Mouse (Mus musculus) hindbrain, embryonic 16.5 days (tissue): ENCODE data around the gene Atp6v1f. TPM values are rescaled to one million over a fixed set of nuclear protein-coding genes. Genes with fewer than 3 reads are reported as not detected.

ENCODE experiments used
- ATAC-seq: fragments of 200-750 bp; cut with Nextera tagmentation; 2 replicates; pipeline ENCODE4 v1.8.0; 2017; ENCODE audit warnings: moderate TSS enrichment, moderate library complexity
- H3K27ac ChIP-seq: fragments of 300-500 bp; sonication (generic); 2 replicates; pipeline ENCODE4 v1.5.1; 2014; ENCODE audit warnings: low read depth, mild to moderate bottlenecking, control low read depth, low read length, moderate library complexity
- H3K27me3 ChIP-seq: fragments of 300-500 bp; sonication (generic); replicated peaks from 2 replicates; pipeline ENCODE4 v1.6.1; 2014; ENCODE audit warnings: low read length; ENCODE audit not compliant: control insufficient read depth, insufficient read depth
- H3K36me3 ChIP-seq: fragments of 300-500 bp; sonication (generic); 2 replicates; pipeline ENCODE4 v1.6.1; 2014; ENCODE audit warnings: mild to moderate bottlenecking, low read length, moderate library complexity, mixed read lengths; ENCODE audit not compliant: control insufficient read depth, insufficient read depth
- H3K4me1 ChIP-seq: fragments of 300-500 bp; sonication (generic); 2 replicates; pipeline ENCODE4 v1.6.1; 2014; ENCODE audit warnings: low read depth, low read length; ENCODE audit not compliant: control insufficient read depth, insufficient read depth
- H3K4me2 ChIP-seq: fragments of 300-500 bp; sonication (generic); 2 replicates; pipeline ENCODE4 v1.6.1; 2014; ENCODE audit warnings: mild to moderate bottlenecking, low read length, control low read depth, moderate library complexity
- H3K4me3 ChIP-seq: fragments of 300-500 bp; sonication (generic); 2 replicates; pipeline ENCODE4 v1.5.1; 2014; ENCODE audit warnings: mild to moderate bottlenecking, low read length, control low read depth, moderate library complexity
- H3K9ac ChIP-seq: fragments of 300-500 bp; sonication (generic); 2 replicates; pipeline ENCODE4 v1.6.1; 2014; ENCODE audit warnings: low read depth, mild to moderate bottlenecking, control low read depth, low read length, moderate library complexity
- H3K9me3 ChIP-seq: fragments of 300-500 bp; sonication (generic); 2 replicates; pipeline ENCODE4 v1.6.1; 2014; ENCODE audit warnings: mild to moderate bottlenecking, low read length, moderate library complexity; ENCODE audit not compliant: control insufficient read depth
- WGBS: fragments of 180-500 bp; shearing (Covaris S2); extraction: QIAGEN DNeasy Blood & Tissue Kit; methylation state at CpG from one replicate; pipeline ENCODE4 v1.1.7; 2014; 5-methylcytosine and 5-hydroxymethylcytosine counted together
- polyA plus RNA-seq: library from polyadenylated mRNA; unstranded; fragments of >200 nt; fragmentation: Nextera tagmentation; extraction: Ambion mirVana; gene quantifications from 2 replicates; pipeline ENCODE4 v1.2.1, GENCODE M21; 2015

Gene Atp6v1f
- polyA plus RNA-seq, 1 experiment from 2014 or later = 394 TPM

- no peaks in the 10 kb centered on the region for H3K9me3 ChIP-seq
- H3K36me3 ChIP-seq = no peaks in the 10 kb centered on the region
- WGBS = 2% methylated on average over 65 of the region's 77 CpGs
- ATAC-seq = no peak
- H3K4me3 ChIP-seq = peak within 1 kb of the TSS; percentile 44
- peak within 1 kb of the TSS; percentile 68 for H3K4me2 ChIP-seq
- peaks cover 18% of the 10 kb centered on the region for H3K27me3 ChIP-seq
- H3K27ac ChIP-seq = peak within 1 kb of the TSS; percentile 6
- peaks cover 25% of the 10 kb centered on the region for H3K4me1 ChIP-seq
- peak within 1 kb of the TSS; percentile 58 for H3K9ac ChIP-seq
Measured at GRCm38 (mm10) chr6:29433038-29433803, 34.3 kb upstream of the Atp6v1f start, which contains the start of gene Flnc. TSS of gene Flnc (plus strand) at chr6:29433256.

DNA sequence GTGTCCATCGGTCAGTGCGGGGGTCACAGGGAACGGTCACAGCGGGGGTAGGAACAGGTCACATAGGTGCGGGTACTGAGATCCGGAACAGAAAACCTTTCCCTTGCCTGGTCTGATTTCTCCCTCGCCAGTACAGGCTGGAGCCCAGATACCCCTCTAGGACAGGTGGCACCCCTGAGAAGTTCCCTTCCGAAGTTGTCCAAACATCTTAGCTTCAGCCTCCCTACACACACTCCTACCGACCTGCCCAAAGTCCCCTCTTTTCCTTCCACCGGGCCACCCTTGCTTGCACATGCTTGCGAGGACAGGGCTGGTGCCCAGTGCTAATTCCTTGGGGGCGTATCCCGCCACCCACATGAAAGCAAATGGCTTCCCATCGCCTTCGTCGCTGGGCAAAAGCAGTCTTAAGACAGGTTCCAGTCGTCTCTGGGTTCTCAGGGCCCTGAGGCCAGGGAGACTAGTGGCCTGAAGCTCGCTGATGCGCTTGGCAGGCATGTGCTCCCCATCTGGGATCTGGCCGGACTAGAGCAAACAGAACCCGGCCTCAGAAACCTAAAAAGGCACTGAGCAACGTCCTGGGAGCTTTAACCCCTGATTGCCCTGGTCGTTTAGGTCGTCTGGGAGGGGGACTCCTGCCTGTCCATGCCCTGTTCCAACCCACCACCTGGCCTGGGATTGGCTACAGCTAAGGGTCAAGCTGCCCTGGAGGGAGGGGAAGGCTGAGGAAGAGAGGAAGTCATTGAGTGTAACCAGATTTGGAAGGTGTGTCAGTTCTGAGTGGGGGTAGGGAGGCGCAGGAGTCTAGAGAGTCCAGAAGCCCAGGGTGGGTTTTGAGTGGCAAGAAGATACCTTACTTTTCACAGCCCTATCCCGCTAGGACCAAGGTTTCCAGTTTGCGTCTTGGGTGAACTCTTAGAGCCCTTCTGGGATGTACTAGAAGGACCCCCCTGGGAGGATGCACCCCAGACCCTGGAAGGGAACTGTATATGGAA is 33.4 kb upstream of the Atp6v1f start:
- Histone ChIP-seq H3K4me2 (peak overlapping the region; percentile 68), H3K4me3 (peak overlapping the region; percentile 44), H3K27me3 (peaks cover 18% of the 10 kb centered on the region), H3K9ac (peak overlapping the region; percentile 58), H3K36me3 (no peaks in the 10 kb centered on the region), H3K4me1 (peaks cover 25% of the 10 kb centered on the region), H3K9me3 (no peaks in the 10 kb centered on the region), H3K27ac (peak overlapping the region; percentile 16)
- ATAC-seq = no peak
- 5% methylated on average over 25 of the region's 27 CpGs for WGBS

GRCm38 (mm10) chr6:29434911-29435691 is 32.4 kb upstream of the Atp6v1f start:
- Histone ChIP-seq H3K9ac (peak overlapping the region; percentile 6; the same call in 1 of the 2 replicates), H3K4me2 (peak overlapping the region; percentile 10), H3K9me3 (no peaks in the 10 kb centered on the region), H3K27ac (peak overlapping the region; percentile 76), H3K27me3 (peaks cover 18% of the 10 kb centered on the region), H3K4me3 (peak overlapping the region; percentile 44), H3K4me1 (peaks cover 25% of the 10 kb centered on the region), H3K36me3 (no peaks in the 10 kb centered on the region)
- peak; percentile 72 for ATAC-seq
- WGBS = 7% methylated on average over 11 of the region's 13 CpGs

GRCm38 (mm10) chr6:29435940-29436451 is 31.5 kb upstream of the Atp6v1f start:
- Histone ChIP-seq H3K4me2 (peak overlapping the region; percentile 10), H3K9me3 (no peaks in the 10 kb centered on the region), H3K27me3 (peaks cover 18% of the 10 kb centered on the region), H3K4me3 (peak overlapping the region; percentile 0; the same call in 1 of the 2 replicates), H3K4me1 (peaks cover 25% of the 10 kb centered on the region), H3K9ac (no peak overlapping the region), H3K27ac (peak overlapping the region; percentile 76), H3K36me3 (no peaks in the 10 kb centered on the region)
- 2% methylated on average over 6 of the region's 6 CpGs for WGBS
- ATAC-seq = peak; percentile 54

DNA sequence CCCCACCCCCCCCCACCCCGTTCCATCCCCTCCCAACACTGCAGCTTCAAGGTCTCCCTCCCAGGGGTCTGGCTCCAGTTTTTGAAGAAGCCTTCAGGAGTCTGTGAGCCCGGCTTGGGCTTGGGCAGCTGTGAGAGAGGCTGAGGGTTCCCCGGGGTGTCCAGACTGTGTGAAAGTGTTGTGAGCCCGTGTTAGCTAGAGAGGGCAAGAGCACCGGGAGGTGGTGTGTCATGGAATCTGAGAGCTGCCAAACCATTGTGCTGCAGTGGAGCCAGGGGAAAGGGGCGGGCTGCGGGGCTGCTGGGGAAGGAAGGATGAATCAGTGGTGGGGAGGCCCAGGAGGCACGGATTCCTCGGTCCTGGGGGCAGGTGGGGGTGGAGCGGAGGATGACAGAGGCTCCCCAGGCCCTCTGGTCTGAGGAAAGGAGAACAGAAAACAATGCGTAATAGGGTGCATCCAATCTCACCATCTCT is 31.0 kb upstream of the Atp6v1f start:
- WGBS = 6% methylated on average over 11 of the region's 11 CpGs
- Histone ChIP-seq H3K27ac (peak overlapping the region; percentile 61; the same call in 1 of the 2 replicates), H3K27me3 (peaks cover 18% of the 10 kb centered on the region), H3K9ac (no peak overlapping the region), H3K4me3 (no peak overlapping the region), H3K4me2 (peak overlapping the region; percentile 24; the same call in 1 of the 2 replicates), H3K36me3 (no peaks in the 10 kb centered on the region), H3K9me3 (no peaks in the 10 kb centered on the region), H3K4me1 (peaks cover 25% of the 10 kb centered on the region)
- ATAC-seq = peak; percentile 51

- no peak for ATAC-seq
- Histone ChIP-seq H3K4me3 (no peak overlapping the region), H3K4me2 (no peak overlapping the region), H3K27me3 (peaks cover 5% of the 10 kb centered on the region), H3K9me3 (no peaks in the 10 kb centered on the region), H3K36me3 (no peaks in the 10 kb centered on the region), H3K9ac (no peak overlapping the region), H3K27ac (no peak overlapping the region), H3K4me1 (peaks cover 13% of the 10 kb centered on the region)
- 65% methylated on average over 4 of the region's 4 CpGs for WGBS
Measured at GRCm38 (mm10) chr6:29439251-29439650, 28.3 kb upstream of the Atp6v1f start.

GRCm38 (mm10) chr6:29439789-29440188 is 27.7 kb upstream of the Atp6v1f start:
- H3K36me3 ChIP-seq = no peaks in the 10 kb centered on the region
- 93% methylated on average over 6 of the region's 6 CpGs for WGBS

DNA sequence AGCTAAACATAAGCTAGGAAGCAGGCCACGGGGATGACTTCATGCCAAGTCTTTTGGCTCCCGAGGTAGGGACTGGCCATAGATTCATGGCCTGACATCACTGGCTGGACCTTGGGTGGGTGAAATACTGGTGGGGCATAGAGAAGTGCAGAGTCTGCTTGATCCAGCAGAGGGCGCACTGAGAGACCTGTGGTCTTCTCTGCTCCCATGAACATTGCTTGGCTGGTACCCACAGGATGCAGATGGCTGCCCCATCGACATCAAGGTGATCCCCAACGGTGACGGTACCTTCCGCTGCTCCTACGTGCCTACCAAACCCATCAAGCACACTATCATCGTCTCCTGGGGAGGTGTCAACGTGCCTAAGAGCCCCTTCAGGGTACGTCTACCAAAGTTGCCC is 22.7 kb upstream of the Atp6v1f start:
- Histone ChIP-seq H3K36me3 (no peaks in the 10 kb centered on the region), H3K4me1 (no peaks in the 10 kb centered on the region), H3K4me3 (no peak overlapping the region), H3K9me3 (no peaks in the 10 kb centered on the region), H3K4me2 (no peak overlapping the region), H3K9ac (no peak overlapping the region), H3K27ac (no peak overlapping the region), H3K27me3 (no peaks in the 10 kb centered on the region)
- ATAC-seq = no peak
- 71% methylated on average over 11 of the region's 11 CpGs for WGBS

More at GRCm38 (mm10) chr6:29439789-29440188, 27.7 kb upstream of the Atp6v1f start:
- no peak overlapping the region for H3K27ac ChIP-seq
- no peak overlapping the region for H3K4me2 ChIP-seq
- no peak overlapping the region for H3K9ac ChIP-seq
- H3K4me1 ChIP-seq = peaks cover 13% of the 10 kb centered on the region
- no peak overlapping the region for H3K4me3 ChIP-seq
- no peaks in the 10 kb centered on the region for H3K27me3 ChIP-seq
- no peak for ATAC-seq
- H3K9me3 ChIP-seq = no peaks in the 10 kb centered on the region
